Mouse (Mus musculus) left cerebral cortex, postnatal 10 days (tissue): ENCODE measurements around the gene A930002H24Rik. TPM values are rescaled to one million over a fixed set of nuclear protein-coding genes. Genes with fewer than 3 reads are reported as not detected.
A peak's percentile ranks its signal among the peaks of the same experiment; 100 is the strongest.
"Not testable (repeated sequence)": the region's sequence is repeated elsewhere in the genome, so short reads cannot be mapped to it uniquely, and the experiment has no call there.

ENCODE experiments used
- DNase-seq, 2 experiments: peaks; one replicate each; pipeline ENCODE4 v3.0.0; 2021 to 2022; ENCODE audit warnings: low spot score in 2 of 2, mixed read lengths in 1 of 2; ENCODE audit errors: extremely low spot score in 1 of 2
- intact Hi-C: fragments of 180-260 bp; cut with DNase I; formaldehyde crosslinking; loops from one replicate; pipeline ENCODE4 v1.15.1; 2025
- total RNA-seq, 2 experiments: library from RNA; stranded (reverse); gene quantifications; 2 replicates each; pipeline ENCODE4 v1.2.3; 2021

The A930002H24Rik gene
- not detected for total RNA-seq

DNA sequence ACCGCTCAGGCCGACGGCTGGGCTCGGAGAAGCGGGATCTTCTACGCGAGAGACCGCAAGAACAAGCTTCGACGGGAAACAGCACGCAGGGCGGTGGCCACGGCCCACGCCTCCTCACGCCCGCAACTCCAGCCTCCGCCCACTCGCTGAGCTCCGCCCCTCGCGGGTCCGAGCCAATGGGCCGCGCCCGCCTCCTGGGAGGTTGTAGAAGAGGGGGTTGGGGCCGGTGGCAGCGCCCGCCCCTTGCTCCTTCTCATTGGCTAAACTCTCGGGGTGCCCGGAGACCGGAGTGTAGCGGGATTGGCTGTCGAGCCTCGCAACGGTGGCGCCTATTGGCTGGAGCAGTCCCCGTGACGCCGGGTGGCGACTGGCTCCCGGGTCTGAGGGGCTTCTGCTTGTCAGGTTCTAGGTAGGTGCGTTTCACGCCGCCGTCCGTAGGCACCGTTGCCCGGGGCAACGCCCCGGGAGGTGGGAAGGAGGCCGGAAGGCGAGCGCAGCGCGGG lies at the start of gene A930002H24Rik:
A930002H24Rik (minus strand) TSS at position 145 of the 503 bp plus-strand sequence.
- peak; percentile 99 for DNase-seq
- intact Hi-C loops: no loop called here

DNA sequence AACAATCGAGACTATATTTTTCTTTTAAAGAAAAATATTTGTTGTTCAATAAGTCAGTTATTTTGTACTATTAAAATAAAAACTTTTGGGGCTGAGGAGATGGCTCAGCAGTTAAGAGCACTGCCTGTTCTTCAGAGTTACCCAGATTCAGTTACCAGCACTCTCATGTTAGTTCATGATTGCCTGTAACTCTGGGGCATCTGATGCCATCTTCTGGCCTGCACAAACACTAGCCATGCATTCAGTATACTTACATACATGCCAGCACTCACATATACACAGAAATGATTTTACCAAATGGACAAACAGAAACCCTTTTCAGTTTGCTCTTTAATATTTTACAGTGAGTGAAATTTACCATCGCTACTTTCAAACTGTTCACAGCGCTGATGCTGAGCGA lies 45.7 kb upstream of the A930002H24Rik start:
- DNase-seq: no peak
- intact Hi-C loops: no loop called here

DNA sequence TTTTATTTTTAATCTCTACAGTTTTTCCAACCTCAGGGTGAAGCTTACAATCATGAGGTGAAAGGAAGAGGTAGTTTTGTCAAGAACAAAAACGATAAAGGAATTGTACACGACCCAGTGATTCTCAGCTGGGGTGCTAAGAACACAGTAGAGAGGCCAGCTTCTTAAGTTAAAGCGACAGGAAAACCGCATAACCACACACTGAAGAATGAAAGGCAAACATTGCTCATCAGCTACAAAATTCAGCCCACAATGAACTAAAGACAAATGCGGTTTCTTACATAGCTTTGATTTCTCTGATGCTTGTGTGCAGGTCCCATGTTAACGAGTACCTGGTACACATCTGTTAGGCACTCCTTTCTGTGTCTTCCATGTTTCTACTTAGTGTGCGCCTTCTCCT lies 33.5 kb upstream of the A930002H24Rik start:
- intact Hi-C loops: no loop called here
- DNase-seq: no peak

DNA sequence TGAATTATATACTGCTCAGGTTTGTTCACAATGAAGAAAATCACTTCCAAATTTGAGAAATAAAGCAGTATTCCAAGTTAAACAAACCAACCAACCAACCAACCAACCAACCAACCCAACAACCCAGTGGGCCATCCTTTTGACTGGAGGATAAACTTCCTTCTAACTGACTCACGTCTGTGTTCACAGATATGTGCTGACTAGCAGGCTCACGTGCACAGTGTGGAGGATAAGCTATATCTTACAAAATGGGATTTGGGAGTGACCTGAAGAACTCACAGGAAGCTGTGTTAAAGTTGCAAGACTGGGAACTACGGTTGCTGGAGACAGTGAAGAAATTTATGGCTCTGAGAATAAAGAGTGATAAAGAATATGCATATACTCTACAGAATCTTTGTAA lies 32.2 kb upstream of the A930002H24Rik start:
- DNase-seq: no peak
- intact Hi-C loops: no loop called here

DNA sequence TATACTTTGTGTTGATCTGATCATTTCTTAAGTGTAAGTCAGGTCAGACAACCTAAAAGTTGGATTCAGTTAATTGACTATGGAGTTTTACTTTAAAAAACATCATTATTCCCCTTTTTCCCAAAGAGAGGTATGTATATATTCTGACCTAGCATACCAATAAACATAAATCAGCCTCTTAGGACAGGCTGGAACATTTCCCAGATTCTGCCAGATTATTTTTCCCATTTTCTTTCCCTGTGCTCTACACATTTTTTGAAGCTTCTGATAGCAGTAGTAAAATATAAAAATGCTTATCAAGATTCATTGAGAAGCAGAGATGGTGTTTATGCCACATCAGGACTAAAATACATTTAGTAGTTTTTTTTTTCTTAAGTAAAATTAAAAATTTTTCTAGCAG lies 27.0 kb upstream of the A930002H24Rik start:
- intact Hi-C loops: no loop called here
- no peak for DNase-seq

DNA sequence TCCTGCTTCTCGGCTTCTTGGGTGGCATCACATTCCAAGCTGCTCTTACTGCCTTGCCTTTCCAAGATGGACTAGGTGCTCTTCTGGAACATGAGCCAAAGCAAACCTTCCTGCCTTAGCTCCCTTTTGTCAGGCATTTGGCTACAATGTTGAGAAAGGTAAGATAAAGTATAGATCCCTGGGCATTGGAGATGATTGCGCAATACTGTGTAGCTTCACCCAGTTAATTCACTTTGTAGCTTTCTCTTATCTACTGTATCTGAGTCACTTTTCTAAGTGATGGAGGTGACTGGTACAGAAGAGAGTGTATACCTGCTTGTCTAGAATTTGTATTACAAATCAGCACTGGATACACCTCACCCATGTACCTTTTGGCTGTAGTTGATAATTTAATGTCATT lies 23.4 kb upstream of the A930002H24Rik start:
- DNase-seq: no peak
- intact Hi-C loops: no loop called here

DNA sequence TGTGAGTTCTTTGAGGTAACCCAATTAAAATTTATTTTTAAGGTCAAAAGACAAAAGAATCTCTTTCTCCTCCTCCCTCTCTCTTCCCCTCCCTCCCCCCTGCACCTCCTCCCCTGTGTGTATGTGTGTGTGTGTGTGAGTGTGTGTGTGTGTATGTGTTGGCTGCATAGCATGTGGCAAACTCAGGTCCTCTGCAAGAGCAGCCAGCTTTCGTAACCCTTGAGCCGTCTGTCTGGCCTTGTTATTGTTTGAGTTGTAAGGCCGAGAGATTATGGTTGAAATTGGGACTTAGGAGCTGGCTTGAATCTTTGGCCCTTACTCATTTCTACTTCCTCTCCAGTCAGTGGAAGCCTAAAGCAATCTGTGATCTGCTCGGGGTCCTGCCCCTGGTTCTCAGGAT lies 16.4 kb upstream of the A930002H24Rik start:
- intact Hi-C loops: no loop called here
- no peak for DNase-seq

DNA sequence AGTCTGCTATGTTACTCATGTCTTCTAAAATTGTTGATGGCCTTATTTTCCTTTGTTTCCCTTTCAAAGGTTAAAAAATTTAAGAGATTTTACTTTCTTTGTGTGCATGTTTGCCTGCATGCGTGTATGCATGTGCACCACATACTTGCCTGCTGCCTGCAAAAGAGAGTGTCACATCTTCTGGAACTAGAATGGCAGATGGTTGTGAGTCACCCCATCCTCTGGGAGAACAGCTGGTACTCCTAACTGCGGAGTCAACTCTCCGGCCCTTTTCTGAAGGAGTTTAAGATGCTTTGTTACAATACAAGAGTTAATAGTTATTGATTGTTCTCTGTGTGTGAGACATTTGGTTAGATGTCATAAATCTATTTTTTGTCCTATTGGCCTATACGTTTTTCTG lies 15.3 kb upstream of the A930002H24Rik start:
- intact Hi-C loops: no loop called here
- no peak for DNase-seq

DNA sequence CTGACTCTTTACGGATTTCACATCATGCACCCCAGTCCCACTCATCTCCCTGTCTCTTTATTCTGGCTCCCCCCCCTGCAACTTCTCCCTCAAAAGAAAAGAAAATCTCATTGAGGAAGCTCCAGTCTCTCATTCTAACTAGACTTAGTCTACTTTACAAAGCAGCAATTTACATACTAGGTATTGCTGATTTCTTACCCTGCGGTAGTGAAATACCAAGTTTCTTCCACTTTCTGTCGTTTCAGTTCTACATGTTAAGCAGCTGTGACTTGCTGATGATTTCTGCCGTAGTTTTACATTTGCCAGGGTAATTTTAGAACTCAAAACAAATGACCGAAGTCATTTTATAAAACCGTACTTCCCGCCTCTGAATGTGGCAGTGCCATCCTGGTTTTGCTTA lies 8.2 kb upstream of the A930002H24Rik start:
- intact Hi-C loops: no loop called here
- no peak for DNase-seq

DNA sequence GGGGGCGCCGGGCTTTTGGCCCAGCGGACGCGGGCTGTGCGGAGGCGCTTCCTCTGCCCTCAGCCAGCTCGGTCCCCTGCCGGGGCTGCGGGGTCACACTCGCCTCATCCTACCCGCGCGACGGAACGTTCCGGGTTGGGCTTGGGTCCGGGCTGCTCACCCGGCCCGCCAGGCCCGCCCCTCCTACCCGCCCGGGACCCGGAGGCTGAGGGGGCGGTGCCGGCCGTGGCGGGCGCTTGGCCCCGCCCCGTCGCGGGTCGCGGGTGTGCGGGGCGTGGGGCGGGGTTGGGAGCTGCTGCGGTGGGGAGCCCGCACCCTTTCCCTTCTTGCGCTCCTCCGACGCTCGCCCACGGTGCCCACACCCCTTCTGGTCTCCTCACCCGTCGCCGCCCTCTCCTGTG lies 580 bp upstream of the A930002H24Rik start:
- intact Hi-C loops: no loop called here
- DNase-seq: peak in 1 of 2 experiments; percentile 77

DNA sequence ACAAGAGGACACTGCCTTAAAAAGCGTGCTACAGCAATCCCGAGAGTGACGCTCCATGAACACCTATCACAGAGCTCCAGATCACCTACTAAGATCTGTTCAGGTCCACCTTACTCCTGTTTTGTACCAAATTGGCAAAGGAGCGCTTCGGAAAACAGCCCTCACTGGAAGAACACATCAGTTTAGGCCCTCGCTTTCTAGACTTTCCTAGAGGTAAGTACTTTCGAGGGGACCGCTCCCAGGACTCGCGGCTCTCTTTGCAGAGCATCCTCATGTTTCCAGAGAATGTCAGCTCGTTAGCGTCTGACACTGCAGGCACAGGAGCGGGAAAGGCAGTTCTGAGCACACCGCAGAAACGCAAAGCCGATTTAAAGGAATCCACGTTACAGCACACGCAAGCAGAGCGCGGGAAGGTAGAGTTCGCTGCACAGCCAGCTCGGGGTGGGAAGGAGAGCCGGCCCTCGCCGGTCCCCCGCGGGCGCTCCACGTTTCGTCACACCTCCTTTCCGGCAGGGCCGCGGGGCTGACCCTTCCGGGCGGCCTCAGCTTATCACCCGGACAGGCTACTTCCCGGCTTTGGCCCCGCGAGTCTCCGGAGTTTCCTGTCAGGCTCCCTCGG lies 470 bp downstream of the A930002H24Rik start, which contains the start of gene Fer:
Fer (plus strand) TSS at position 51 of the 619 bp plus-strand sequence.
- intact Hi-C loops: no loop called here
- DNase-seq: peak in 1 of 2 experiments; percentile 10

DNA sequence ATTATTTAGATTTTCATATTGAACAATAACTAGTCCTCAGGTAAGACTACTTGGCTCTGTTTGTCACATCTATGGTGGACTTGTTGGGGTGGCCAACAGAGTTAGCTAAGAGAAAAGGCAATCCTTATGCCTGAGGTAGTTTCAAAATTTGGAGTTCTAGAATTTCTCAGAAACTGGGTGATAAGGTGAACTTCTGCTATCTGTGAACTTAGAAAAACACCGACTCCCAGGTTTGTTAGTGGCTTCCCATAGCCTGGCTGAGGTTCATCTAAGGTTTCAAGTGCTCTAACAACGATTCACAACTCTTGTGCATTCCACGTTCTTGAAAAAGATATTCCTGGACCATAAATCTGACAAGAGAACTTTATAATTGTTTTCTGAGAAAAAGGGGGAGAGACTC lies 1.2 kb downstream of the A930002H24Rik start:
- DNase-seq: no peak
- intact Hi-C loops: no loop called here

DNA sequence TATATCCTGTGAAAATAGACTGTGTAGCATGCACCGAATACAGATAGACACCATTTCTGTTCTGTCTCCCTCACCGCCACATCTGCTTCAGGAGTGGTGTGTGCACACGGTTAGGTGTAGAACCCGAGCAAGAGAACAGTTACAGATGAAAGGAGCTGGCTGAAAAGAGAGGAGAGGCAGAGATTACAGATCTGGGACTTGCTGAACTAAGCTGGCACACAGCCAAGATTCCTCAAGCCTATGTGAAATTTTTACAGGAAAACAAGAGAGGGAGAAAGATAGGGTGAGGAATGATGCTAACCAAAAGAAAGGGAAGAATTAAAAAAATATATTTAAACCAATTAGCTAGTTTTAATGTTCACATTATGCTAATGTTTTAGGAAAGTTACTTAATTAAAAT lies 2.6 kb downstream of the A930002H24Rik start:
- intact Hi-C loops: no loop called here
- DNase-seq: peak in 1 of 2 experiments; percentile 30

DNA sequence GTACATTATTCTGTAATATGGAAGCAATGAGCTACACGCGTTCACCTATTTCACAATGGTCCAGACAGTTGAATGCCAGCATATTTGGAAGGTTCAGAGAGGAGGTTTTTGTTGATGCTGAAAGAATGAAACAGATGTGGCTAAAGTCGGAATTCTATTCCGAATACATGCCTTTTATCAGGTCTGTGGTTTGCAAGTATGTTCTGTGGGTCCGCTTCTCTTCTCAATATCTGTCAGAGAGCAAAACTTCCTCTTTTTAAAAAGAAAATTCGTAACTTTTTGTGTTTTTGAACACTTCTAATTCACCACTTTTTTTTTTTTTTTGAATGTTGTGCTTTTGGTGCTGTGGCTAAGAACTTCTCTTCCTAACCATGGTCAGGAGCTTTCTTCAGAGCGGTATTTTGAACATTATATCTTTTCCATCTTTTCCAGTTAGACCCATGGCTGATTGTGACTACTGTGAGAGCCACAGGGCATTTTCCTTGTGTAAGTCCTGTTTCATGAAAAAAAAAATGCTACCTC lies 6.5 kb downstream of the A930002H24Rik start:
- no peak for DNase-seq
- intact Hi-C loops: no loop called here

DNA sequence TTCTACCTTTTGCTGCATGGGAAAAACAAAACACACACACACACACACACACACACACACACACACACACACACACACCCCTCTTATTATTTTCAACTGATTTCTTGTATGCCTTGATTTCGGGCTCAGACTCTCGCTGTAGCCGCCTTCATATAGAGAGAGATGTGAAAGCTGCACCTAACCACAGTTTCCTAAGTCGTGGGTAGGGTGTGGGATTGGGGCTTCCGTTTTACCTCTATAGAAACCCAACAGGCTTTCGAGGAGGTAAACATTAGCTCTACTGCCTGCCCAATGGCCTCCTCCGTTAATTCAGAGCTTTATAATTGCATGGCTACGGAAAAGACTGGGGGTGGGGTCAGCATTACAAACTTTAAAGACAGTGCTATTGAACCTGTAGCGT lies 13.6 kb downstream of the A930002H24Rik start:
- intact Hi-C loops: no loop called here
- DNase-seq: no peak

DNA sequence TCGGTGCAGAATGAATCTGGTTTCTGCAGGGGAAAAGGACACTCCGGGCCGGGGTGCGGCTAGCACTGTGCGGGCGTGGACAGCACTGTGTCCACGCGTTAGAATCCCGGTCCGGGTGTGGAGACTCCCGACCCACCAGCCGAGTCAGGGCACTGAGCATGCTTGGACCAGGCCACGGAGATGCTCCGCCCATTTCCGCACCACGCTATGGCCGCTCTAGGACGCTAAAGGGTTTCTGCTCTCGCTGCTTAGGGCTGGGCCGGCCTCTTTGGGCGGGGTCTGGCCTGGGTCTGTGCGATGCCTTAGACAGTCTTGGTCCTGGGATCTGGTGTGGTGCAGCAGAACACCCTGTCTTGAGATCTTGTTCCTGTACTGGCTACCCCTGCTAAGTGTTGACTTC lies 14.0 kb downstream of the A930002H24Rik start:
- DNase-seq: peak; percentile 79 to 93
- intact Hi-C loops: no loop called here

DNA sequence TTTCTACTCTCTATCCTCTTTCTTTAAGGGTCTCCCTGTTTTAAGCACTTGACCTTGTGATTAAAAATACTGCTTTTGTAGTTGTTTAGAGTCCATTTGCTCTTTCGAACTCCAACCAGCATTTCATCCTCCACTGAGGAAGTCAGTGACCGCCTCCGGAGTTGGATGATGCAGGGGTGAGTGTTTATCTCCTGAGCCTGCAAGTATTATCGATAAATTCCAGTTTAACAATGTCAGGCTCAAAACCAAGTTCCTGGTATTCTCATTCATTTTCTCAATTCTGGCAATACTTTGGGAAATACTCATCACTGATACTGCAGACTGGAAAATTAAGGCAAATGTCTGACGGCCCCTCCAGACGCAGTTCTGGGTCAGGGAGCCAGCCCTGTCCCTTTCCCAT lies 14.4 kb downstream of the A930002H24Rik start:
- intact Hi-C loops: no loop called here
- no peak for DNase-seq

DNA sequence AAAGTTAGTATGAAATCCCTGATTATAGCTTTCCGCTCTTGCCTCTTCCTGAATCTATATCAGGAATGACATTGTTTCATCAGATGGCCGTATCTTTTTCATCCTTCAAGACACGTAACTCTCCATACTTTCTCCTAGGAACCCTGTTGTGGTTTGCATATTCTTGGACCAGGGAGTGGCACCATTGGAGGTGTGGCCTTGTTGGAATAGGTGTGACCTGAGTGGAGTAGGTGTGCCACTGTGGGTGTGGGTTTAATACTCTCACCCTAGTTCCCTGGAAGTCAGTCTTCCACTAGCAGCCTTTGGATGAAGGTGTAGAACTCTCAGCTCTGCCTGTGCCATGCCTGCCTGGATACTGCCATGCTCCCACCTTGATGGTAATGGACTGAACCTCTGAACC lies 17.8 kb downstream of the A930002H24Rik start:
- DNase-seq, intact Hi-C loops: not testable (repeated sequence)

DNA sequence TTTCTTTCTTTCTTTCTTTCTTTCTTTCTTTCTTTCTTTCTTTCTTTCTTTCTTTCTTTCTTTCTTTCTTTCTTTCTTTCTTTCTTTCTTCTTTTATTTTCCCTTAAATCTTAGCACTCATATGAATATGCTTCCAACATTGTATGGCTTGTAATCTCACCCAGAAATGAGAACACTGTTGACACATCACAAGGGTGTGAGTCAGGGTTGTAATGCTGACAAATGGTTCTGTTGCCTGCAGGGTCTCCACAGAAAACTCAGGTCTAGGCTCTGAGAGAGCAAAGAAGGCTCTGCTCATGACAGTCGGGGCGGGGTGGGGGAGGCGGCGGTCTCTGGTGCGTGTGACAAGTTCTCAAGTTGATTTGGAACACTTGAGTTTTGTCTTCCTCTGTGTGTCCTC lies 18.7 kb downstream of the A930002H24Rik start:
- intact Hi-C loops: no loop called here
- no peak for DNase-seq

DNA sequence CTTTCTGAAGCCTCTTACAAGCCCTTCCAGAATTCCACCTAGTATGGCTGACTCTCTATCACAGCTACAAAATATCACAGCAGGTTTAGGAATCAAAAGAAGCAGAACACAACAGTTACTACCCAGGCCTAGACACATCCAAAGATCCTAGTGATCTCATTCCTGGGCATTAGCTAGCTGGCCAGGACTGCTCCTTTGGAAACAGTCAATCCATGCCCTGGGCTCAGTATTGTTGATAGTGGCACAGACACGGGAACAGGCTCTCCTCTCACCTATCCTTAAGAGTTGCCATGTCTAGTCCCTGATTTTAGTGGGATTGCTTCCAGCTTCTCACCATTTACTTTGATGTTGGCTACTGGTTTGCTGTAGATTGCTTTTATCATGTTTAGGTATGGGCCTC lies 21.4 kb downstream of the A930002H24Rik start:
- DNase-seq: no peak
- intact Hi-C loops: no loop called here
